Mouse (Mus musculus) testis, adult 2 months (tissue): ENCODE data around the gene Wbp2nl.

ENCODE experiments used
- CTCF ChIP-seq: fragments of 200-500 bp; IDR thresholded peaks from 2 replicates; pipeline ENCODE4 v1.5.1; 2012; ENCODE audit warnings: low read depth, mild to moderate bottlenecking, inconsistent platforms, low read length, moderate library complexity; ENCODE audit not compliant: control insufficient read depth, insufficient read depth, insufficient replicate concordance
- POLR2A ChIP-seq: fragments of 200-500 bp; IDR thresholded peaks from 2 replicates; pipeline ENCODE4 v1.6.1; 2012; ENCODE audit warnings: low read depth, mild to moderate bottlenecking, inconsistent platforms, low read length, moderate library complexity; ENCODE audit not compliant: control insufficient read depth

GRCm38 (mm10) chr15:82319613-82320012 is 20.9 kb downstream of the Wbp2nl start:
- TF ChIP-seq POLR2A (no peak), CTCF (no peak)
